Mouse (Mus musculus): ENCODE data around the gene Fut7. TPM values are rescaled to one million over a fixed set of nuclear protein-coding genes. Genes with fewer than 3 reads are reported as not detected.

The Fut7 gene
- polyA plus RNA-seq, 1 experiment from 2014 or later: 1.2 TPM

GRCm38 (mm10) chr2:25436286-25436820, 13.3 kb downstream of the Fut7 start:
- H3K9me3 ChIP-seq (replicated peaks): no peaks in the 10 kb centered on the region
- ATAC-seq (ENCODE audit: insufficient read depth): no peak
- H3K36me3 ChIP-seq (replicated peaks): no peaks in the 10 kb centered on the region
- H3K9ac ChIP-seq: no peak overlapping the region
- H3K4me2 ChIP-seq: no peak overlapping the region
- no peaks in the 10 kb centered on the region; the same call in 1 of the 2 replicates for H3K27me3 ChIP-seq
- no peak overlapping the region for H3K4me3 ChIP-seq (replicated peaks)
- no peak overlapping the region for H3K27ac ChIP-seq (replicated peaks)
- 75% methylated on average over 10 of the region's 10 CpGs for WGBS (ENCODE audit: insufficient replicate concordance)
- peaks cover 7% of the 10 kb centered on the region; the same call in 1 of the 2 replicates for H3K4me1 ChIP-seq (replicated peaks)

- ATAC-seq (ENCODE audit: insufficient read depth): no peak
- no peaks in the 10 kb centered on the region for H3K4me1 ChIP-seq (replicated peaks)
- no peak overlapping the region for H3K27ac ChIP-seq (replicated peaks)
- WGBS (ENCODE audit: insufficient replicate concordance): 74% methylated on average over 20 of the region's 20 CpGs
- H3K9me3 ChIP-seq (replicated peaks): no peaks in the 10 kb centered on the region
- no peak overlapping the region for H3K9ac ChIP-seq
- H3K4me3 ChIP-seq (replicated peaks): no peak overlapping the region
- H3K36me3 ChIP-seq (replicated peaks): no peaks in the 10 kb centered on the region
- no peaks in the 10 kb centered on the region for H3K27me3 ChIP-seq
- H3K4me2 ChIP-seq: no peak overlapping the region
Observed at GRCm38 (mm10) chr2:25441067-25441466, 18.0 kb downstream of the Fut7 start.

- WGBS (ENCODE audit: insufficient replicate concordance): 78% methylated on average over 14 of the region's 14 CpGs
- no peaks in the 10 kb centered on the region for H3K9me3 ChIP-seq (replicated peaks)
- ATAC-seq (ENCODE audit: insufficient read depth): no peak
Observed at GRCm38 (mm10) chr2:25442682-25443081, 19.6 kb downstream of the Fut7 start.

GRCm38 (mm10) chr2:25450853-25451647, 28.0 kb downstream of the Fut7 start:
- Histone ChIP-seq H3K27me3 (no peaks in the 10 kb centered on the region), H3K4me2 (no peak overlapping the region), H3K9me3 (replicated peaks) (no peaks in the 10 kb centered on the region), H3K27ac (replicated peaks) (no peak overlapping the region), H3K4me1 (replicated peaks) (no peaks in the 10 kb centered on the region), H3K36me3 (replicated peaks) (no peaks in the 10 kb centered on the region), H3K4me3 (replicated peaks) (no peak overlapping the region), H3K9ac (no peak overlapping the region)
- 44% methylated on average over 8 of the region's 8 CpGs for WGBS (ENCODE audit: insufficient replicate concordance)
- no peak for ATAC-seq (ENCODE audit: insufficient read depth)

More at GRCm38 (mm10) chr2:25442682-25443081, 19.6 kb downstream of the Fut7 start:
- no peak overlapping the region for H3K9ac ChIP-seq
- no peak overlapping the region for H3K4me3 ChIP-seq (replicated peaks)
- no peaks in the 10 kb centered on the region for H3K4me1 ChIP-seq (replicated peaks)
- no peak overlapping the region for H3K4me2 ChIP-seq
- no peak overlapping the region for H3K27ac ChIP-seq (replicated peaks)
- H3K27me3 ChIP-seq: no peaks in the 10 kb centered on the region
- no peaks in the 10 kb centered on the region for H3K36me3 ChIP-seq (replicated peaks)

- Histone ChIP-seq H3K36me3 (replicated peaks) (no peaks in the 10 kb centered on the region), H3K9ac (no peak overlapping the region), H3K4me1 (replicated peaks) (peaks cover 5% of the 10 kb centered on the region; the same call in 1 of the 2 replicates), H3K27me3 (no peaks in the 10 kb centered on the region), H3K9me3 (replicated peaks) (no peaks in the 10 kb centered on the region), H3K4me3 (replicated peaks) (no peak overlapping the region), H3K4me2 (no peak overlapping the region), H3K27ac (replicated peaks) (no peak overlapping the region)
- 33% methylated on average over 1 of the region's 1 CpGs for WGBS (ENCODE audit: insufficient replicate concordance)
- ATAC-seq (ENCODE audit: insufficient read depth): no peak
Observed at GRCm38 (mm10) chr2:25452951-25453350, 29.9 kb downstream of the Fut7 start.

DNA sequence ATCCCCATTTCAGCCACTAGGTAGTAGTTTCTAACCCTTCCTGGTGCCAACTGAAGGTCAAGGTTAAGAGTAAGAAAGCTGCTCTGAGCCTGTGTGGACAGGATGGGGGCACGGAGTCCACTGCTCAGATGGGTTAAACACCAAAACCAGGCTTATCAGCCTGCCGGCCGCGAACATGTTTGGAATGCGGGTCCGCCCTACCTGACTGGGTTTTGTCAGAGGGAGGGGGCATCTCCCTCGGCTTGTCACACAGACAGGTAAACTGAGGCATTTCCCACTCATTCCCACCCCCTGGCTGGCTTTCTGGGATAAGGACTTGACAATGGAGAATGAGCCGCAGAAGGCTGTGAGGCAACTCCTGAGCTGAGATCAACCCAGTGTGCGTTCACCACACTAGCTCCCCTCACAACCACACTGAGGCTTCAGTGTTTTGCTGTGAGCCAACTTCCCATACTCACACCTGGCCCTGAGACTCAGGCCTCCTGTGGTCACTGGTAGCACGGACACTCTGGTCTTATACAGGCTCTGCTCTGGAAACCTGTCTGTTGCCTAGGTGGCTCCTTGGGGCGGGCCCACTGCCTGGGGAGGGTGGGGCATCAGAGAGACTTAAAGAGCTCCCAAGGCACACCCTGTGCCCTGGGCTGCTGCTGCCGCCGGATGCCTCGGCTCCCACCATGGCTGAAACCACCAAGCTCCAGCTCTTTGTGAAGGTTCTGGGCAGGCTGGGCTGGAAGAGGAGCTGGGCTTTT, 33.3 kb downstream of the Fut7 start, which contains the start of gene Clic3:
Gene Clic3, plus strand, starts transcription at position 634 of the 749 bp plus-strand sequence.
- Histone ChIP-seq H3K27me3 (no peaks in the 10 kb centered on the region), H3K36me3 (replicated peaks) (peaks cover 3% of the 10 kb centered on the region; the same call in 1 of the 2 replicates), H3K27ac (replicated peaks) (no peak within 1 kb of the TSS), H3K4me1 (replicated peaks) (peaks cover 30% of the 10 kb centered on the region), H3K9me3 (replicated peaks) (no peaks in the 10 kb centered on the region), H3K4me3 (replicated peaks) (no peak within 1 kb of the TSS), H3K4me2 (no peak within 1 kb of the TSS), H3K9ac (no peak within 1 kb of the TSS)
- ATAC-seq (ENCODE audit: insufficient read depth): no peak
- WGBS (ENCODE audit: insufficient replicate concordance): 53% methylated on average over 14 of the region's 14 CpGs

DNA sequence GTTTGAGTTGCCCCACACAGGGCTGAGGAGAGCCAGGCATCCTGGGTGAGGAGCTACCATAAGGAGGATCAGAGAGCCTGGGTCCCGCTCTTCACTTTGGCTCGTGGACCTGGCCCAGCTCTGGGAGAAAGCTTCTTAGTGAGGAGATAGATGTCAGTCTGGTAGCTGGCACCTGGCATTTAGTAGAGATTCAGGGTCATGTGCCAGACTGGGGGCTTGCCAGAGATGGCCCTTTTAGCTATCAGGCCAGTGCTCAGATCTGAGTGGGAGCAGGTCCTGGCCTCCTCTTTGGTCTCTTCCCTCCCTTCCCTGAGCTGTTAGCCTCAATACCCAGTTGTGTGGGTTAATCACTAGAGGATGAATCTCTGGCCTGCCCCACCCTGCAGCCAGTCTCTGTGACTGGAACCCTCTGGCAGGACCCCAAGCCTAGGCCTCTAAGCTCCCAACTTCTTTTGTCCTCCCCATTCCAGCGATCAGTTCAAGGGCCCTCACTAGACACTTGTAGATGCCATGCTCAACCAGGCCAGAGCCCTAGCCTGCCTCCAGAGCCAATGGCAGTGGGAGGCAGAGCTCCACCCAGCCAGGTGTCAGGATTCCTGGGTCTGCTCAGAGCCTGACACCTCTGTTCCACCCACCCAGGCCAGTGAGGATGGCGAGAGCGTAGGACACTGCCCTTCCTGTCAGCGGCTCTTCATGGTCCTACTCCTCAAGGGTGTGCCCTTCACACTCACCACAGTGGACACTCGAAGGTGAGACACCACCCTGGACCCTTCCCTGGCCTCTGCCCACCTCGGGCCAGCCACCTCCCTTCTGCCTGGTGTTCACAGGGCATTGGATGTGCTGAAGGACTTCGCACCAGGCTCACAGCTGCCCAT, 34.2 kb downstream of the Fut7 start:
- Histone ChIP-seq H3K9ac (no peak overlapping the region), H3K4me3 (replicated peaks) (no peak overlapping the region), H3K36me3 (replicated peaks) (peaks cover 3% of the 10 kb centered on the region; the same call in 1 of the 2 replicates), H3K9me3 (replicated peaks) (no peaks in the 10 kb centered on the region), H3K27ac (replicated peaks) (no peak overlapping the region), H3K4me1 (replicated peaks) (peaks cover 33% of the 10 kb centered on the region), H3K4me2 (no peak overlapping the region), H3K27me3 (no peaks in the 10 kb centered on the region)
- ATAC-seq (ENCODE audit: insufficient read depth): no peak
- 72% methylated on average over 9 of the region's 9 CpGs for WGBS (ENCODE audit: insufficient replicate concordance)

- Histone ChIP-seq H3K4me1 (replicated peaks) (peaks cover 33% of the 10 kb centered on the region), H3K4me3 (replicated peaks) (no peak overlapping the region), H3K9ac (no peak overlapping the region), H3K9me3 (replicated peaks) (no peaks in the 10 kb centered on the region), H3K4me2 (no peak overlapping the region; the same call in 1 of the 2 replicates), H3K27me3 (no peaks in the 10 kb centered on the region), H3K36me3 (replicated peaks) (peaks cover 3% of the 10 kb centered on the region; the same call in 1 of the 2 replicates), H3K27ac (replicated peaks) (no peak overlapping the region)
- WGBS (ENCODE audit: insufficient replicate concordance): 73% methylated on average over 5 of the region's 5 CpGs
- no peak for ATAC-seq (ENCODE audit: insufficient read depth)
Observed at GRCm38 (mm10) chr2:25458911-25459310, 35.8 kb downstream of the Fut7 start.

- Histone ChIP-seq H3K36me3 (replicated peaks) (peaks cover 3% of the 10 kb centered on the region; the same call in 1 of the 2 replicates), H3K4me1 (replicated peaks) (peaks cover 39% of the 10 kb centered on the region), H3K9ac (peak overlapping the region; percentile 71), H3K4me3 (replicated peaks) (peak overlapping the region; percentile 72), H3K27ac (replicated peaks) (peak overlapping the region; percentile 91), H3K9me3 (replicated peaks) (no peaks in the 10 kb centered on the region), H3K27me3 (no peaks in the 10 kb centered on the region), H3K4me2 (peak overlapping the region; percentile 96)
- 31% methylated on average over 5 of the region's 5 CpGs for WGBS (ENCODE audit: insufficient replicate concordance)
- no peak for ATAC-seq (ENCODE audit: insufficient read depth)
Observed at GRCm38 (mm10) chr2:25460135-25460534, 37.1 kb downstream of the Fut7 start.

DNA sequence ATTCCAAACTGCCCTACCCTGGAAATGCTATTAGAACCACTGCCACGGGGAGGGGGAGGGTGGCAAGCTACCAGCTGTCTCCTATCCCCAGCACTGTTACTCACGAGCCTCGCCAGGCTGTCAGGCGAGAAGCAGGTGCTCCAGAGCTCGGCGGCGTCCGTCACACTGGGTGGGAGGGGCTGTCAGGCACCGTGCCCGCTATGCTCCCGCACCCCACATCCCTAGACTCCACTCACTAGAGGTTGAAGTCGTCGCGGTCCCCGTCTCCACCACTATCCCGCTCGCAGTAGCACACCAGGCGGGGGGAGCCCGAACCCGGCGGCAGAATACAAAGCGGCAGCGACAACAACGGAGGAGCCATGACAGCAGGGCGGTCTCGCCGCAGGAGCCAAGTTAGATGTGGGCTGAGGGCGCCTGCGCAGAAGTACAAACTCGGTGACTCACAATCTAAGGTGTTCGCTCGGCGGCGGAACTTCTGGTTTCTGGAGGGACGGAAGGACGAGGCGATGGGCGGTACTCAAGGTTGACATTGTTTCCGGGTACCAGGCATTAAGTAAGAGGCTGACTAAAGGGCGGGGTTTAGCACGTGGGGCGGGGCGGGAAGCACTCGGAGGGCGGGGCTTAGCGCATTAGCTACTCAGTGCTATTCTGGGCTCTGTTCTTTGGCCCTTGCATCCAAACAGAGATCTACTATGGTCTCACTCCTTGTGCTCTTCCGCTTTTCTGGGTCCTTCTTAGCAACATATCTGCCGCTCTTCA, 37.7 kb downstream of the Fut7 start, which contains the start of gene Paxx:
Gene Paxx, minus strand, starts transcription at position 544 of the 759 bp plus-strand sequence.
- under 1% methylated on average over 48 of the region's 48 CpGs for WGBS (ENCODE audit: insufficient replicate concordance)
- H3K27ac ChIP-seq (replicated peaks): peak within 1 kb of the TSS; percentile 91
- H3K4me2 ChIP-seq: peak within 1 kb of the TSS; percentile 96
- ATAC-seq (ENCODE audit: insufficient read depth): peak; percentile 86
- H3K9ac ChIP-seq: peak within 1 kb of the TSS; percentile 71
- H3K36me3 ChIP-seq (replicated peaks): peaks cover 3% of the 10 kb centered on the region; the same call in 1 of the 2 replicates
- no peaks in the 10 kb centered on the region for H3K27me3 ChIP-seq
- H3K4me1 ChIP-seq (replicated peaks): peaks cover 39% of the 10 kb centered on the region
- H3K9me3 ChIP-seq (replicated peaks): no peaks in the 10 kb centered on the region
- H3K4me3 ChIP-seq (replicated peaks): peak within 1 kb of the TSS; percentile 72

Data from liver, embryonic 15.5 days (tissue).